Mouse (Mus musculus) brain, embryonic 14.5 days (tissue): ENCODE measurements at regions not wholly inside any gene's neighbourhood (a gene's known extent, or its start where the extent isn't known, plus 50 kb on each side); places are given as distances from the start of the nearest gene placed in this dataset.

Experiments
- CTCF ChIP-seq: fragments of 200-500 bp; IDR thresholded peaks from 2 replicates; pipeline ENCODE4 v1.5.1; 2012; ENCODE audit warnings: inconsistent platforms, mild to moderate bottlenecking, moderate library complexity, borderline replicate concordance; ENCODE audit not compliant: insufficient read depth, insufficient read length; ENCODE audit errors: extremely low read depth
- POLR2A ChIP-seq: fragments of 200-500 bp; IDR thresholded peaks from 2 replicates; pipeline ENCODE4 v1.6.1; 2012; ENCODE audit warnings: mild to moderate bottlenecking, inconsistent platforms, borderline replicate concordance; ENCODE audit not compliant: poor library complexity, insufficient read depth, insufficient read length, severe bottlenecking; ENCODE audit errors: extremely low read depth

GRCm38 (mm10) chr11:42755415-42755814, 280.1 kb upstream of the Gm9972 start:
- no peak for TF ChIP-seq CTCF
- TF ChIP-seq POLR2A: no peak
